9 mouse cellular contexts compared by ENCODE assay signal in genomic region chr2:11113191-11113590, GRCm38 (mm10). TPM values are rescaled to one million over a fixed set of nuclear protein-coding genes. Genes with fewer than 3 reads are reported as not detected.
DNase-seq lines count a peak whose midpoint lies in the region; ATAC-seq lines count a peak whose summit lies in the region.
"Had no signal": no experiment of that assay in that cellular context is flagged by ENCODE, and none has a peak within 500 bp of the region (broad histone marks: within the 10 kb centered on the region; RNA-seq: fewer than 3 reads in every experiment).

No protein-coding gene starts in this region.

- peak; percentile 10 to 11 for DNase-seq in cerebellum, adult 18-20 months
- DNase-seq in cerebellum, adult 9-11 months: no peak
- peak; percentile 69 to 81 for DNase-seq in CD8-positive naive resting alpha-beta T cell, adult 2 months (ENCODE audit: low read depth in 2 of 2, low spot score in 2 of 2)
- DNase-seq in cerebellum, postnatal 25 days: peak; percentile 4 to 21
- DNase-seq in heart, postnatal 4 days: peak; percentile 31
- peak; percentile 18 to 38 for DNase-seq in layer of hippocampus, adult 8-10 months (ENCODE audit: low spot score in 2 of 2)
- DNase-seq in splenic B cell, adult 2 months (ENCODE audit: low read depth, low spot score): peak; percentile 80

- H3K27me3 ChIP-seq in splenic B cell, adult 2 months (ENCODE audit: control insufficient read depth, insufficient read depth, low read length, poor library complexity, severe bottlenecking): no peaks in the 10 kb centered on the region
- H3K27me3 ChIP-seq: heart, embryonic 15.5 days had no signal

- no peaks in the 10 kb centered on the region for H3K36me3 ChIP-seq in splenic B cell, adult 2 months (ENCODE audit: control insufficient read depth, insufficient read depth, low read length, poor library complexity, severe bottlenecking)
- H3K36me3 ChIP-seq: heart, embryonic 15.5 days had no signal

- peak; percentile 92 for ATAC-seq in megakaryocyte progenitor cell, adult 5-6 weeks (replicated peaks; ENCODE audit: poor library complexity)

RNA-seq across cellular contexts. Expression of gene Prkcq, which starts 58.7 kb away (rescaled TPM):
- 1 to 10 TPM; 1.2 to 1.7 TPM for total RNA-seq in heart, postnatal 4 days (2021)
- 1 to 10 TPM; 6.5 to 9.9 (median 9.4) TPM for total RNA-seq in layer of hippocampus, adult 8-10 months (2022)
- 0.34 and 4.0 TPM in 2 replicates for total RNA-seq in megakaryocyte progenitor cell, adult 5-6 weeks (2015)
- total RNA-seq in megakaryocyte progenitor cell, adult 5-6 weeks (2017): 1.2 and 1.8 TPM in 2 replicates
